Mouse (Mus musculus) MEL (cell line): ENCODE measurements around the gene Irs2.

Experiments
- CTCF ChIP-seq, 3 experiments: IDR thresholded peaks in 2 of 3; conservative IDR thresholded peaks in 1 of 3; 2 replicates each; pipeline ENCODE4 v1.5.1; 2011 to 2012; ENCODE audit warnings: low read length in 3 of 3, low read depth in 2 of 3, mild to moderate bottlenecking in 2 of 3, improper control_type of control experiment in 1 of 3, inconsistent platforms in 1 of 3, mixed read lengths in 1 of 3, moderate library complexity in 1 of 3; ENCODE audit not compliant: control insufficient read depth in 1 of 3, insufficient read depth in 1 of 3, poor library complexity in 1 of 3, severe bottlenecking in 1 of 3
- ZKSCAN1 ChIP-seq: IDR thresholded peaks from 2 replicates; pipeline ENCODE4 v1.6.1; 2012; ENCODE audit warnings: low read depth, mild to moderate bottlenecking, inconsistent platforms, low read length, improper control_type of control experiment, moderate library complexity

- no peak for TF ChIP-seq CTCF (IDR thresholded peaks at IDR 0.05 in 2 of 3, conservative IDR thresholded peaks at IDR 0.05 in 1 of 3; ENCODE audit: control insufficient read depth in 1 of 3, insufficient read depth in 1 of 3, low read depth in 2 of 3, low read length in 3 of 3, poor library complexity in 1 of 3, severe bottlenecking in 1 of 3)
- no peak for TF ChIP-seq ZKSCAN1
These were observed 64.8 kb downstream of the Irs2 start for GRCm38 (mm10) chr8:10943314-10944060.
